Mouse (Mus musculus) thymus, adult 2 months (tissue): ENCODE results near the gene Stxbp4. TPM values are rescaled to one million over a fixed set of nuclear protein-coding genes. Genes with fewer than 3 reads are reported as not detected.

ENCODE experiments used
- DNase-seq: peaks from one replicate; pipeline ENCODE4 v3.0.0; 2021
- H3K27ac ChIP-seq: fragments of 200-500 bp; 2 replicates; pipeline ENCODE4 v1.5.1; 2012; ENCODE audit warnings: low read length, control low read depth; ENCODE audit not compliant: control insufficient read depth, insufficient read depth
- H3K27me3 ChIP-seq: fragments of 200-500 bp; 2 replicates; pipeline ENCODE4 v1.6.1; 2012; ENCODE audit warnings: mild to moderate bottlenecking, low read length, moderate library complexity, mixed read lengths; ENCODE audit not compliant: control insufficient read depth, insufficient read depth
- H3K36me3 ChIP-seq: fragments of 200-500 bp; 2 replicates; pipeline ENCODE4 v1.6.1; 2012; ENCODE audit warnings: mild to moderate bottlenecking, low read length, moderate library complexity; ENCODE audit not compliant: control insufficient read depth, insufficient read depth
- H3K4me1 ChIP-seq: fragments of 200-500 bp; replicated peaks from 2 replicates; pipeline ENCODE4 v1.6.1; 2012; ENCODE audit warnings: low read length; ENCODE audit not compliant: control insufficient read depth, insufficient read depth
- H3K4me3 ChIP-seq: fragments of 200-500 bp; 2 replicates; pipeline ENCODE4 v1.5.1; 2012; ENCODE audit warnings: mild to moderate bottlenecking, low read length, control low read depth, moderate library complexity; ENCODE audit not compliant: control insufficient read depth, insufficient read depth
- CTCF ChIP-seq: fragments of 200-500 bp; IDR thresholded peaks from 2 replicates; pipeline ENCODE4 v1.5.1; 2012; ENCODE audit warnings: mild to moderate bottlenecking, control low read depth, low read length, moderate library complexity, borderline replicate concordance; ENCODE audit not compliant: control insufficient read depth, poor library complexity, insufficient read depth; ENCODE audit errors: extremely low read depth
- POLR2A ChIP-seq: fragments of 200-500 bp; IDR thresholded peaks from 2 replicates; pipeline ENCODE4 v1.6.1; 2012; ENCODE audit warnings: mild to moderate bottlenecking, low read length, control low read depth, moderate library complexity; ENCODE audit not compliant: control insufficient read depth, poor library complexity, insufficient read depth; ENCODE audit errors: extremely low read depth
- WGBS: fragments of 180-500 bp; shearing (Covaris S2); methylation state at CpG from one replicate; pipeline ENCODE4 v1.1.7; 2018; 5-methylcytosine and 5-hydroxymethylcytosine counted together
- polyA plus RNA-seq: library from polyadenylated mRNA; depleted of rRNA; stranded (reverse); fragments of >200 nt; gene quantifications from 2 replicates; pipeline ENCODE4 v1.2.3, GENCODE M21; 2012

Stxbp4 gene
- polyA plus RNA-seq, 1 experiment = 4.1 TPM

GRCm38 (mm10) chr11:90501846-90502245 is 136.0 kb downstream of the Stxbp4 start:
- H3K4me1 ChIP-seq = no peaks in the 10 kb centered on the region
- H3K36me3 ChIP-seq = no peaks in the 10 kb centered on the region
- H3K27me3 ChIP-seq = no peaks in the 10 kb centered on the region
- DNase-seq = no peak
- WGBS = 89% methylated on average over 4 of the region's 4 CpGs
- no peak overlapping the region for H3K27ac ChIP-seq
- TF ChIP-seq POLR2A = no peak
- no peak overlapping the region for H3K4me3 ChIP-seq

GRCm38 (mm10) chr11:90499918-90500317 is 138.0 kb downstream of the Stxbp4 start:
- DNase-seq = no peak
- H3K36me3 ChIP-seq = no peaks in the 10 kb centered on the region
- TF ChIP-seq CTCF (no peak), POLR2A (no peak)
- no peaks in the 10 kb centered on the region for H3K27me3 ChIP-seq
- no peak overlapping the region for H3K27ac ChIP-seq
- H3K4me1 ChIP-seq = no peaks in the 10 kb centered on the region
- no peak overlapping the region for H3K4me3 ChIP-seq
- WGBS = 99% methylated on average over 6 of the region's 6 CpGs

- no peaks in the 10 kb centered on the region for H3K27me3 ChIP-seq
- H3K27ac ChIP-seq = no peak overlapping the region
- TF ChIP-seq CTCF = no peak
- TF ChIP-seq POLR2A = no peak
- no peaks in the 10 kb centered on the region for H3K36me3 ChIP-seq
- no peaks in the 10 kb centered on the region for H3K4me1 ChIP-seq
- DNase-seq = no peak
- no peak overlapping the region for H3K4me3 ChIP-seq
- WGBS = 89% methylated on average over 5 of the region's 5 CpGs
Measured at GRCm38 (mm10) chr11:90498461-90498860, 139.4 kb downstream of the Stxbp4 start.

GRCm38 (mm10) chr11:90494981-90495380 is 142.9 kb downstream of the Stxbp4 start:
- WGBS = 95% methylated on average over 1 of the region's 1 CpGs
- no peak overlapping the region for H3K27ac ChIP-seq
- no peaks in the 10 kb centered on the region for H3K27me3 ChIP-seq
- H3K4me1 ChIP-seq = no peaks in the 10 kb centered on the region
- H3K4me3 ChIP-seq = no peak overlapping the region
- H3K36me3 ChIP-seq = no peaks in the 10 kb centered on the region
- TF ChIP-seq POLR2A (no peak), CTCF (no peak)
- no peak for DNase-seq

GRCm38 (mm10) chr11:90492511-90492910 is 145.4 kb downstream of the Stxbp4 start:
- no peak for TF ChIP-seq POLR2A
- TF ChIP-seq CTCF = no peak
- Histone ChIP-seq H3K4me1 (peaks cover 8% of the 10 kb centered on the region), H3K27ac (no peak overlapping the region), H3K27me3 (no peaks in the 10 kb centered on the region), H3K4me3 (no peak overlapping the region), H3K36me3 (no peaks in the 10 kb centered on the region)
- no peak for DNase-seq
- WGBS = 94% methylated on average over 4 of the region's 4 CpGs

GRCm38 (mm10) chr11:90489166-90489565 is 148.7 kb downstream of the Stxbp4 start:
- no peak for TF ChIP-seq POLR2A
- TF ChIP-seq CTCF = no peak
- H3K4me3 ChIP-seq = no peak overlapping the region
- WGBS = 97% methylated on average over 10 of the region's 10 CpGs

GRCm38 (mm10) chr11:90487686-90488085 is 150.2 kb downstream of the Stxbp4 start:
- no peaks in the 10 kb centered on the region for H3K27me3 ChIP-seq
- WGBS = over 99% methylated on average over 8 of the region's 8 CpGs
- TF ChIP-seq CTCF = no peak
- no peak for TF ChIP-seq POLR2A
- H3K36me3 ChIP-seq = no peaks in the 10 kb centered on the region
- no peak overlapping the region for H3K4me3 ChIP-seq
- no peak overlapping the region for H3K27ac ChIP-seq
- peaks cover 8% of the 10 kb centered on the region for H3K4me1 ChIP-seq
- no peak for DNase-seq

More at GRCm38 (mm10) chr11:90489166-90489565, 148.7 kb downstream of the Stxbp4 start:
- Histone ChIP-seq H3K27ac (no peak overlapping the region), H3K36me3 (no peaks in the 10 kb centered on the region), H3K4me1 (peaks cover 8% of the 10 kb centered on the region), H3K27me3 (no peaks in the 10 kb centered on the region)
- no peak for DNase-seq

- H3K36me3 ChIP-seq = no peaks in the 10 kb centered on the region
- no peak for TF ChIP-seq POLR2A
- no peak for TF ChIP-seq CTCF
- 97% methylated on average over 14 of the region's 14 CpGs for WGBS
Measured at GRCm38 (mm10) chr11:90484750-90485637, 152.9 kb downstream of the Stxbp4 start.

More at GRCm38 (mm10) chr11:90484750-90485637, 152.9 kb downstream of the Stxbp4 start:
- Histone ChIP-seq H3K27me3 (no peaks in the 10 kb centered on the region), H3K4me1 (peaks cover 8% of the 10 kb centered on the region), H3K4me3 (no peak overlapping the region), H3K27ac (no peak overlapping the region)
- no peak for DNase-seq
